Mouse (Mus musculus) granulocyte monocyte progenitor cell, adult 5-6 weeks (primary cell): ENCODE data around the gene Slc7a7. TPM values are rescaled to one million over a fixed set of nuclear protein-coding genes. Genes with fewer than 3 reads are reported as not detected.
"Not testable (repeated sequence)": the region's sequence is repeated elsewhere in the genome, so short reads cannot be mapped to it uniquely, and the experiment has no call there.

ENCODE experiments used
- ATAC-seq: replicated peaks from 2 replicates; pipeline ENCODE4 v1.8.0; 2016; ENCODE audit warnings: mild to moderate bottlenecking, moderate TSS enrichment, inconsistent platforms; ENCODE audit not compliant: poor library complexity, severe bottlenecking
- total RNA-seq, 2 experiments: library from RNA; stranded (forward) in 1 of 2; stranded (reverse) in 1 of 2; fragments of 200-712, 200-1000 nt in 1 of 2; fragments of >200 nt in 1 of 2; fragmentation: Nextera tagmentation in 1 of 2; gene quantifications; 2 replicates each; pipeline ENCODE4 v1.2.3; 2014 to 2017

The Slc7a7 gene
- total RNA-seq, 2 experiments from 2014 or later: 3.0 to 10.3 TPM

DNA sequence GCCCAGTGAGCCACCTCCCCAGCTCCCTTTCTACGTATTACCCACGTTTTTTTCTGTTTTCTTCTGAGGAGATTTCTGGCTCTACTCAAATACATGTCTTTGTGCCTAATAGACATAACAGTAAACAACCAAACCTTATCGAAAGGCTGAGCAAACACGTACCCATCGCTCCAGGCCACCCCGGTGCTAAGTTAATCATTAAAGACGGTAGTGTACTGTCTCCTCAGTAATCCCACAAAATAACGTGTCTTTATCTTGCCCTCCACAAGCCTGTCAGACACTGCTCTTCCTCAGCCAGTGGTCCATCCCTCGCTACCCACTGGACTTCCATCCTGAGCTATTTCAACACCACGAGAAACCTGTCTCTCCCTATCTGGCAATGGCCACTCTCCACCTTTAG is 35.8 kb downstream of the Slc7a7 start:
- ATAC-seq: no peak

DNA sequence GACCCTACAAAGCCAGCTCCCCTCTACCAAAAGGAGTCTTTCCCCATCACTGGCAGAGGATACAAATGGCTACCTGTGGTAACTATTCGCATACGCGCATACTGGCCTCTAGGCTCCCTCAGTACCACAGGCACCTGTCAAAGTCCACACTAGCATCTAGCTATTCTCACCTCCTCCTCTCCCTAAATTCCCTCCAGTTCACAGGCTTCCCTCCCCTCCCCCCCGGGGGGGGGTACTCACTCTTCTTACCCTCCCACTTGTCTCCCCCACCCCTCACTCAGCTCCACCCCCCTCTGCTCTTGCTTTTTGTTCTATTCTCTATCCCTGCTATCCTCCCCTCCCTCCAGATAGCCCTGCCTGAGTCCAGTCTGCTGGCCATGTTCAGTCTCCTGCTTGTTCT is 37.0 kb downstream of the Slc7a7 start:
- ATAC-seq: no peak

GRCm38 (mm10) chr14:54379571-54379970 is 38.0 kb downstream of the Slc7a7 start:
- no peak for ATAC-seq

DNA sequence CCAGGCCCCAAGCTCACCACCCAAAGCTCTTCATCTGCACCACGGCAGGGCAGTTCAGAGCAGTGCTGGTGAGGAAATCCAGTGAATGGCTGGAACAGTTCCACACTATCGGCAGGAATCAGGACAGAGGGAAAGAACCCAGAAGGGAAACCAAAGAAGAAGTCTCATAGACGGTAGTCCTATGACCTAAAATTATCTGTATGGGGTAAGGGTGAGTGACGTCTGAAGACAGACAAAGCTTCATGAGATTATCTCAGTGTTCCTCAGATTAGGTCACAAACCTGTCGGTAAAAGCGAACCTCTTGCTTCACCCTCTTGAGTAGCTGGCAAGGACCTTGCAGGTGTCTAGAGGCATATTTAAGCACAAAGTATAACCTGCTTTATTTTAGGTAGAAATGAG is 40.4 kb downstream of the Slc7a7 start:
- no peak for ATAC-seq

DNA sequence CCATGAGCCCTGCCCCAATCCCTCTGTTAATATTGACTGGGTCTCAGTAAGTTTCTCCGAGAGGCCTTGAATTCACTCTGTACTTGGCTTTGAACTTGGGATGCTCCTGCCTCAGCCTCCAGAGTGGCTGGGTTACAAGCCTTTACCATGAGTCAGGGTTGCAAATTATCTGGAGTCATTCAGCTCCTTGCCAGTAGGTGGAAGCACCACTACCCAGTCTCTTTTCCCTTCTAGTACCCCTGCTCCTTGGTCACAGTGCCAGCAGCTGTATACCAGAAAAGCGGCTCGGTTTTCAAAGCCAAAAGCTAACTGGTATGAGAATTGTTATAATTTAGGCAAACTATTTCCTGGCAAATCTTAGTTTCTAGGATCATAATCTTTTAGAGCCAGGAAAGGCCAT is 41.7 kb downstream of the Slc7a7 start:
- peak; percentile 84 for ATAC-seq

DNA sequence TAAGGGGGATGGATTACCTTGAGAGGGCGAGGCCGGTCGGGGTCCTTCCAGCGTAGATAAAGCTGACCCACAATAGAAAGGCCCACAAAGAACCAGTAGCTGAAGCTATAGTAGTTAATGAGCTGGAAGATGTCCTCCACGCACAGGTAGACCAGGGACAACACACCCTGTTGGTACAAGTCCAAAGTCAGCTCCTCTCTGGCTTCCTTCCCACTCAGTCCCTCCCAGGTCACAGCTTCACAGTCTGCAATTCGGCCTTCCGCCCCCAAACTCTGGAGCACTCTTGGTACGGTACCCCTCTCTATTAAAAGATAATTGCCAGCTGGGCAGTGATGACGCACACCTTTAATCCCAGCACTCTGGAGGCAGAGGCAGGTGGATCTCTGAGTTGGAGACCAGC is 44.7 kb downstream of the Slc7a7 start:
- no peak for ATAC-seq

DNA sequence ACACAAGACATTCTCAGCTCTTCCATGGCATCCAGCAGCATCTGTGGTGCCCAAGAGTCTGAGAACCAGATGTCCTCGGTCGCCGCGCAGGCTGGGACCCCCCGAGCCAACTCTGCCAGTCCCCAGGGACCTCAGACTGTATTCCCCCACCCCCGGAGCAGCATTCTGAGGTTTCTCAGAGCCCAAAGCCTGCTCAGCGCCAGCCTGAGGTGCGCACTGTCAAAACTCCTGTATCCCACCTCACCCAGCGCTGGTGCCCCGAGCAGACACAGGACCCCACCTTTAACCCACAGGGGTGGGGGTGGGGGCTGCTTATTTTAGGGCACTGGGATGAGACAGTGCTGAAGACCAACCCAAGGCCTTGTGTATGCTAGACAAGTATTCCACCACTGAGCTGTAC is 46.1 kb downstream of the Slc7a7 start:
- ATAC-seq: no peak

DNA sequence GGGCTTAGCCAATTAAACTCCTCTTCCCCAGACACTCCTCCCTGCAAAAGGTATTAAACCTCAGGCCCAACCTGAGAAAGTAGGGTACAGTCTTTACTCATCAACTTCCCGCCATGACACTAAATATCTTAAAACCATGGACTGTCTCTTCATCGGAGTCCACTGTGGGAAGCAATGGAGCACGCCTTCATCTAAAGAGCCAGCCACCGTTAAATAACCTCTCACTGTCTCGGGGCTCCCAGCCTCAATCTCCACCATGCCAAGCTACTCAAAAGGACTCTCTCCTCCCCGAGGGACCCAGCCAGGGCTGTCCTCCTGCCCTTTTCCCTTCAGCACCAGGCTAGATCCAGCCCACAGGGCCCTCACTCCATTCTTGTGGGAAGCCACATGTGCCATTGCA is 47.0 kb downstream of the Slc7a7 start:
- ATAC-seq: no peak

DNA sequence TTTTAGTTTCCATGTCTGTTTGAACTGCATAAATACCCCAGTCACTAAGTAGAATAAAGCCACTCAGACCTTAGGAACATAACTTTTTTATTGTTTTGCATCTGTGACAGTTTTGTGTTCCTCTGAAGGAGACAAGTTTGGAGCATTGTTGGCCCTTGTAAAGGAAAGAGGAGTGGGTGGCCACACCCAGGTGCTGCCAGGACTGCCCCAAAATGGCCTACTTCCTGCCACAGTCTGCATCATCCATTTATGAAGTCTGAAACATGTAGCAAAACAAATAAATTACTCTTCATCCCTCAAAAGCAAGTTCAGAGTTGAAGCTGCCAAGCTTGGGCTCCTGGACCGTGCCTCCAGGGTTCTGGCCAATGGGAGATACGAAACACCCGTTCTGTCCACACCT is 48.2 kb downstream of the Slc7a7 start:
- no peak for ATAC-seq

DNA sequence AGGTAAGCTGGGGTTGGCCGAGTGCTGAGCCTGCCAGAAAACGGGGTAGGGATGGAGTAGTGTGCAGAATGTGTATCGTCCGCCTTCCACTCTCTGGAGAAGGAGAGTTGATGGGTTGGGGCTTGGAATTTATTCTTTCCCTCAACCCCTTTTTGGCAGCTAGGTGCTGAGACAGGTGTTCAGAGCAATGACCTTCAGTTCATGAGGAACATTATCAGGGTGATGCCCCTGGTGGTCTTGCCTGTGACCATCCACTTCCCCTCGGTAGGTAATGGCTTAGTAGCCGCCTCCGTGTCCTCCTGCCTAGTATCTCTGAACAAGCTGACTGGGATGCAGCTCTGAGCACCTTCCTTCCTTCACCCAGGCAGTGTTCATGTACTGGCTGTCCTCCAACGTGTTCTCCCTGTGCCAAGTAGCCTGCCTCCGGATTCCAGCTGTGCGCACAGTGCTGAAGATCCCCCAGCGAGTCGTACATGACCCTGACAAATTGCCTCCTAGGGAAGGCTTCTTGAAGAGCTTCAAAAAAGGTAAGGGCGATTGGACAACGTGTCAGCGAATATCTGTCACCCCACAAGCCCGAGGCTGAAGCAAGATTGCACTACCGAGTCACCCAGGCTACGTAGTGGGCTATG is 50.0 kb downstream of the Slc7a7 start:
- ATAC-seq: no peak

DNA sequence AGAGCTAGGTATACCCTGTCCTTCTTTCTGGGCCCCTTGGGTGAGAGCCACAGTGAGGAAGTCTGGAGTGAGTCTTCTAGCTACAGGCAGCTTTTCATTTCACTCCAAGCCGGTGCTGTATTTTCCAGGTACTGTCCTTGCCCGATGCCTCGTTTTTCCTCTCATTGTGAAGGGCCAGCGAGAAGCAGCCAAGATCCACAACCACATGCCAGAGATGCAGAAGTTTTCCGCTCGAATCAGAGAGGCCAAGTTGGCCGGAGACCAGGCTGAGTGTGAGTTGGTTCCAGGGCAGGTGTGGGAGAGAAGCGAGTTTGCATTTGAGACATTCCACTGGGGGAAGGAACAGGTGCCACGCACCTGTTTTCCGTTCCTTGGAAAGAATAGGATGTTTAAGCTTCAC is 51.0 kb downstream of the Slc7a7 start:
- no peak for ATAC-seq

DNA sequence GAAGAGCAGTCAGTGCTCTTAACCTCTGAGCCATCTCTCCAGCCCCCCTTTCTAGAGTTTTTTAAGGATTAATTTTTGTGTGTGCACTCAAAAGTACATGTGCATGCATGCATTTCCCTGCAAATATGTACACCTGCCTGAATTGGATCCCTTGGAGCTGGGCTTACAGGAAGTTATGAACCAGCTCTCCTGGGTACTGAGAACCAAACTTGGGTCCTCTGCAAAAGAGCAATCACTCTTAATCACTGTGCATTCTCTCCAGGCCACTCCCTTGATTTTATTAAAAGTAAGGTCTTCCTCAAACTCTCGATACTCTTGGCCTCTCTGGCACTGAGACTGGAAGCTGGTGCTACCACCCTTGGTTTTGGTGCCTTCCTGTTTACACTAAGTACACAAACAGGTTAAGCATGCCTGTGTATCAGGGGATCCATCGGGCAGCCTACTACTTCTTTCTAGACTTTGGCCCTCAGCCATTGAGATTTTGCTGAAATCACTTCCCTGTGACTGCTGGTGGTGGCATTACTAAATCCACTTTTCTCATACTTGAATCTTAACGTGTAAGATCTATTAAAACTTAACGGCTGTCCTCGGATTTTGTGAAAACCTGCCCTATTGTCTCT is 52.4 kb downstream of the Slc7a7 start:
- ATAC-seq: no peak

- ATAC-seq: no peak
These were observed 54.4 kb downstream of the Slc7a7 start for GRCm38 (mm10) chr14:54363156-54363555.

GRCm38 (mm10) chr14:54360577-54361340 is 56.8 kb downstream of the Slc7a7 start, which contains the start of gene Oxa1l:
Gene Oxa1l, plus strand, starts transcription at chr14:54360834.
- peak; percentile 91 for ATAC-seq

DNA sequence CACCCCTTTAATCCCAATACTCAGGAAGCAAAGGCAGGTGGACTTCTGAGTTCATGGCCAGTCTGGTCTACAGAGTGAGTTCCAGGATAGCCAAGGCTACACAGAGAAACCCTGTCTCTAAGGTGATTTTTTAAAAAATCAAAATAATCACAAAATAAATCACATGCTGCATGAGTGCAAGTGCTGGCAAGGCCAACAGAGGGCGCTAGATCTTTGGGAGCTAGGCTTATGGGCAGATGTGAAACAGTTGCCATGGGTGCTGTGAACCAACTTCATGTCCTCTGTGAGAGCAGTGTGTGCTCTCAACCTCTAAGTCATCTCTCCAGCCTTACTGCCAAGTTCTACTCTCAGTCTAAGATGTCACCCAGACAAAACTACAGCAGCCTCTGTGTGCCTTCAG is 63.2 kb downstream of the Slc7a7 start:
- no peak for ATAC-seq

DNA sequence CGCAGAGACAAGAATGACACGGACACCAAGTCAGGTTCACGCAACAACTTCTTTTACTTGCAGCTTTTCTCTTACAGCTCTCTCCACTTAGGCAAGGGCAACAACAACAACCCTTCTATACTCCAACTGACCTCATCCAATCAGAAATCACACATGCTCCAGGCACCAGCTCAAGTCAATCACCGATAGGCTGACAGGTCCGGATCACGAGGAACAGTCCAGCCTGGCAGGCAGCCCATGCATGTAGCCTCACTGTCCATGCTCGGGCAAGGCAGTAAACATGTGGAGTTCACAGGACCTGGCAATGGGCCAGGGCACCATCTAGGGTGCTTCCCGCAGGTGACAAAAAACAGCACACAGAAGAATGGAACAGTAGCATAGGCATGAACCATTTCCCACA is 65.3 kb downstream of the Slc7a7 start:
- ATAC-seq: no peak

DNA sequence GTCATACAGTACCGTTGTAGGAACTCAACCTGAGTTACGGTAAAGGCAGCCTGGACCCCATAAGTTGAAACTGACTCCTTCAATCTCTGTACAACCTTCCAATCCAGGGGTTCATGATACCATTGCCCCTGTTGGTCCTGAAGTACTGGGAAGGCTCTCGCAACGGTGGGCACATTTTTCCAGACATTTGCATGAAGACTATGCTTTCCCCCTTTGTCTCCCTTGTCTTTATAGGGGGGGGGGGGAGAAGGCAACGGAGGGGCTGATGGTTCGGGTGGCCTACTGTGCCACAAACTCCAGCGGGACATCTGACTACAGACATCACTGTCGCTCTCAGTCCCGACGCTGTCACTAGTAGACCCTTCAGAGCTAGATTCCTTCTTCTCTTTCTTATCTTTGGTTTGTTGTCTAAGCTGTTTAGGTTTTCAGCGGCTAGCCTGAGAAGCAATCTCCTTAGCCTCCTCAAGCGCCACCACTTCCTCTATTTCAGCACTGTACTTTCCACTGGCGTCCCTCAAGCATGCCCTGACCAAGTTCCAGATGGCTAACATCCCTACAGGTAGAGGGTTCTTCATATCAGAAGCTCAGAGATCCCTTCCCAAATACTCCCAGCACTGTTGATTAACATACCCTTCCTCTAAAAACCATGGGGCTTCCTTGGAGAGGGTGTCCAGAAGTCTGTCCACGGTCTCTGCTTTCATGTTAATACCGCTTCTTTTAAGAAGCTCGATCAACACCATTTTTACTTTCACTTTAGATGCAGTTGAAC is 66.6 kb downstream of the Slc7a7 start:
- ATAC-seq: not testable (repeated sequence)

GRCm38 (mm10) chr14:54341807-54342206 is 75.8 kb downstream of the Slc7a7 start:
- not testable (repeated sequence) for ATAC-seq

- no peak for ATAC-seq
These were observed 76.7 kb downstream of the Slc7a7 start for GRCm38 (mm10) chr14:54340836-54341235.

GRCm38 (mm10) chr14:54333452-54334189 is 84.0 kb downstream of the Slc7a7 start:
- no peak for ATAC-seq
